Mouse (Mus musculus): Measurements from ENCODE around the gene Bcl2l14.

GRCm38 (mm10) chr6:134377201-134377600 is 18.9 kb upstream of the Bcl2l14 start:
- no peak for TF ChIP-seq CTCF (conservative IDR thresholded peaks at IDR 0.05; ENCODE audit: low read length)
- TF ChIP-seq POU5F1 (IDR thresholded peaks at IDR 0.05; ENCODE audit: borderline replicate concordance, low read length): no peak
